Mouse (Mus musculus) CH12.LX (cell line): Measurements from ENCODE around the gene Zfp248.

Source experiments
- CHD2 ChIP-seq: IDR thresholded peaks from 2 replicates; pipeline ENCODE4 v1.6.1; 2011; ENCODE audit warnings: low read length, improper control_type of control experiment
- CTCF ChIP-seq, 2 experiments: IDR thresholded peaks in 1 of 2; conservative IDR thresholded peaks in 1 of 2; 2 replicates each; pipeline ENCODE4 v1.5.1; 2011 to 2012; ENCODE audit warnings: low read depth in 2 of 2, low read length in 2 of 2, improper control_type of control experiment in 1 of 2, inconsistent platforms in 1 of 2, mild to moderate bottlenecking in 1 of 2, moderate library complexity in 1 of 2
- JUND ChIP-seq: conservative IDR thresholded peaks from 2 replicates; pipeline ENCODE4 v1.6.1; 2011; ENCODE audit warnings: low read depth, low read length, improper control_type of control experiment
- MAX ChIP-seq: IDR thresholded peaks from 2 replicates; pipeline ENCODE4 v1.6.1; 2011; ENCODE audit warnings: low read length, improper control_type of control experiment
- NELFE ChIP-seq: IDR thresholded peaks from 2 replicates; pipeline ENCODE4 v1.6.1; 2011; ENCODE audit warnings: low read depth, low read length, improper control_type of control experiment
- POLR2AphosphoS2 ChIP-seq: IDR thresholded peaks from 2 replicates; pipeline ENCODE4 v1.6.1; 2011; ENCODE audit warnings: low read depth, low read length, improper control_type of control experiment

- TF ChIP-seq MAX (no peak), CTCF (conservative IDR thresholded peaks at IDR 0.05 in 1 of 2, IDR thresholded peaks at IDR 0.05 in 1 of 2; ENCODE audit: low read depth in 2 of 2, low read length in 2 of 2) (no peak), POLR2AphosphoS2 (no peak), JUND (no peak), CHD2 (no peak), NELFE (no peak)
Measured at GRCm38 (mm10) chr6:118478957-118479708, 23.8 kb upstream of the Zfp248 start, which contains the start of gene Zfp9.
